Mouse (Mus musculus) C2C12 (cell line): Measurements from ENCODE around the gene Ccdc71. TPM values are rescaled to one million over a fixed set of nuclear protein-coding genes. Genes with fewer than 3 reads are reported as not detected.

Source experiments
- H3K27me3 ChIP-seq: one replicate; pipeline ENCODE4 v1.6.1; 2011; ENCODE audit not compliant: control insufficient read depth, insufficient read depth, insufficient read length
- H3K36me3 ChIP-seq: one replicate; pipeline ENCODE4 v1.6.1; 2011; ENCODE audit not compliant: control insufficient read depth, insufficient read depth
- H3K4me3 ChIP-seq: one replicate; pipeline ENCODE4 v1.5.1; 2011; ENCODE audit warnings: mild to moderate bottlenecking, control low read depth; ENCODE audit not compliant: poor library complexity, insufficient read depth, severe bottlenecking
- H3K79me2 ChIP-seq: one replicate; pipeline ENCODE4 v1.6.1; 2011; ENCODE audit not compliant: control insufficient read depth, insufficient read depth
- H3K79me3 ChIP-seq: one replicate; pipeline ENCODE4 v1.6.1; 2011; ENCODE audit warnings: low read depth, control low read depth
- H3ac ChIP-seq: one replicate; pipeline ENCODE3; 2011; ENCODE audit warnings: low read depth; ENCODE audit not compliant: control insufficient read depth, insufficient read length
- CEBPB ChIP-seq: IDR thresholded peaks from one replicate; pipeline ENCODE4 v1.6.1; 2011; ENCODE audit warnings: low read depth, mild to moderate bottlenecking, control low read depth, moderate library complexity
- CTCF ChIP-seq: IDR thresholded peaks from one replicate; pipeline ENCODE4 v1.5.1; 2011; ENCODE audit not compliant: control insufficient read depth, insufficient read depth, insufficient read length
- FOSL1 ChIP-seq: IDR thresholded peaks from one replicate; pipeline ENCODE4 v1.8.0; 2011; ENCODE audit warnings: mild to moderate bottlenecking, low read length; ENCODE audit not compliant: poor library complexity, insufficient read depth, severe bottlenecking
- MAX ChIP-seq: IDR thresholded peaks from one replicate; pipeline ENCODE4 v1.6.1; 2011; ENCODE audit warnings: mild to moderate bottlenecking, control low read depth
- MYOD1 ChIP-seq: IDR thresholded peaks from one replicate; pipeline ENCODE4 v1.6.1; 2011; ENCODE audit warnings: low read depth; ENCODE audit not compliant: control insufficient read depth, insufficient read length
- MYOG ChIP-seq: IDR thresholded peaks from one replicate; pipeline ENCODE4 v1.6.1; 2011; ENCODE audit not compliant: control insufficient read depth, insufficient read length; ENCODE audit errors: extremely low read depth
- USF1 ChIP-seq: IDR thresholded peaks from one replicate; pipeline ENCODE4 v1.6.1; 2011; ENCODE audit warnings: low read depth, mild to moderate bottlenecking, control low read depth, moderate library complexity
- polyA plus RNA-seq: library from polyadenylated mRNA; unstranded; fragments of >200 nt; fragmentation: generic; extraction: Trizol; gene quantifications from one replicate; pipeline ENCODE4 v1.2.1, GENCODE M21; 2012; ENCODE audit warnings: missing spikeins

Ccdc71 gene
- polyA plus RNA-seq, 1 experiment = 35.2 TPM

DNA sequence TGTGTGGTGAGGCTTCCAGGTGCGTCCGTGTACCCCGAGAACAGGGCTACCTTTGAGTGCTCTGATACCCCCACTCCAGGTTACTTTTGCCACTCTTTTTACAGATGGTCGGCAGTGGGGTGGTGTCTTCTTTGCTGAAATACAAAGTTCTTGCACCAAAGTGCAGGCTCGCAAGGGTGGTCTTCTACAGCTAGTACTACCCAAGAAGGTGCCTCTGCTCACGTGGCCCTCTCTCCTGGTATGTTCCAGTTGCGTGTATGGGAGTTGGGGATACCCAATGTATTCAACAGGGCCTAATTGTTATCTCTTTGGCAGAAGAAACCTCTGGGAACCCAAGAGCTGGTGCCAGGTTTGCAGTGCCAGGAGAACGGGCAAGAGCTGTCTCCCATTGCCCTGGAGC, 32.9 kb downstream of the Ccdc71 start:
- Histone ChIP-seq H3K79me2 (peaks cover 32% of the 10 kb centered on the region), H3ac (no peak overlapping the region), H3K36me3 (peaks cover 66% of the 10 kb centered on the region), H3K4me3 (no peak overlapping the region), H3K27me3 (no peaks in the 10 kb centered on the region), H3K79me3 (peaks cover 17% of the 10 kb centered on the region)
- TF ChIP-seq MAX = no peak
- TF ChIP-seq FOSL1 = no peak
- TF ChIP-seq MYOG = no peak
- TF ChIP-seq USF1 = no peak

DNA sequence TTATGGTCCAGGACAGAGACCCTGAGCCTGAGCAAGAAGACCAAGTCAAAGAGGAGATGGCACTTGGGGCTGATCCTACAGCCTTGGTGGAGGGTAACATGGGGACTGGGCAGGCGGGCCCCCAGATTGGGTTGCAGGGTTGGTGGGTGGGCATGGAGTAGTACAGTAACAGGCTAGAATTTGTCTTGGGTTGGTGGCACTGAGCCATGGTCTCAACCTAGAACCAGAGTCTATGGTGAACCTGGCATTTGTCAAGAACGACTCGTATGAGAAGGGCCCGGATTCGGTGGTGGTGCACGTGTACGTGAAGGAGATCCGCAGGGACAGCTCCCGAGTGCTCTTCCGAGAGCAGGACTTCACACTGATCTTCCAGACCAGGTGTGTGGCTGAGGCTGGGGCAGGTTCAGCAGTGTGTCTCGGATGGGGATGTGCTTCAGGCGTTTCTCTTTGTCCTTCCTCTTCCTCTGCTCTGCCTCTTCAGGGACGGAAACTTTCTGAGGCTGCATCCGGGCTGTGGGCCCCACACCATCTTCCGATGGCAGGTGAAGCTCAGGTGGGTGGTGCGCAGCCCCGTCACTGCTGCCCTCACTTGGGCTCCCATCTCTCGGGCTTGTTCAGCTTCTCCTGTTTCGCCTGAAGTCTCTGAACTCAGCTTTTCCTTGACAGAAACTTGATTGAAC, 34.0 kb downstream of the Ccdc71 start:
- Histone ChIP-seq H3K79me2 (peaks cover 32% of the 10 kb centered on the region), H3K27me3 (no peaks in the 10 kb centered on the region), H3K36me3 (peaks cover 70% of the 10 kb centered on the region), H3K4me3 (no peak overlapping the region), H3K79me3 (peaks cover 17% of the 10 kb centered on the region), H3ac (no peak overlapping the region)
- TF ChIP-seq FOSL1 (no peak), CEBPB (no peak), MYOG (no peak), MAX (no peak)

DNA sequence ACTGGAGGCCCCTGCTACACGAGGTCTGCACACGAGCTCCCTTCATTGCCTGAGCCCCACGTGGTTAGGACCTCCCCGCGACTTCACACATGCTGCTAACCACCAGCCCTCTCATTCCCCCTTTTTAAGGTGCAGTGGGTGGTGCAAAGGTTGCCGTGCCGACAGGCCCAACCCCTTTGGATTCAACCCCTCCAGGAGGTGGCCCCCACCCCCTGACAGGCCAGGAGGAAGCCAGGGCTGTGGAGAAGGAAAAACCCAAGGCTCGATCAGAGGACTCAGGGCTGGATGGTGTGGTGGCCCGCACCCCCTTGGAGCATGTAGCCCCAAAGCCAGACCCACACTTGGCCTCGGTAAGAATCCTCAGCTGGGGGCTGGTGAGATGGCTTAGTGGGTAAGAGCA, 34.6 kb downstream of the Ccdc71 start:
- H3K79me2 ChIP-seq = peaks cover 32% of the 10 kb centered on the region
- TF ChIP-seq MYOD1 = no peak
- TF ChIP-seq CTCF = no peak
- no peak for TF ChIP-seq FOSL1
- no peak overlapping the region for H3ac ChIP-seq
- H3K36me3 ChIP-seq = peaks cover 70% of the 10 kb centered on the region
- H3K4me3 ChIP-seq = no peak overlapping the region
- no peaks in the 10 kb centered on the region for H3K27me3 ChIP-seq
- peaks cover 17% of the 10 kb centered on the region for H3K79me3 ChIP-seq

GRCm38 (mm10) chr9:108499231-108499630, 38.9 kb downstream of the Ccdc71 start:
- no peaks in the 10 kb centered on the region for H3K79me2 ChIP-seq
- TF ChIP-seq MAX (no peak), USF1 (no peak), CEBPB (no peak), MYOG (no peak), FOSL1 (no peak), MYOD1 (no peak), CTCF (no peak)
- no peaks in the 10 kb centered on the region for H3K79me3 ChIP-seq
- H3K27me3 ChIP-seq = no peaks in the 10 kb centered on the region
- H3ac ChIP-seq = no peak overlapping the region
- H3K4me3 ChIP-seq = no peak overlapping the region
- H3K36me3 ChIP-seq = peaks cover 70% of the 10 kb centered on the region

DNA sequence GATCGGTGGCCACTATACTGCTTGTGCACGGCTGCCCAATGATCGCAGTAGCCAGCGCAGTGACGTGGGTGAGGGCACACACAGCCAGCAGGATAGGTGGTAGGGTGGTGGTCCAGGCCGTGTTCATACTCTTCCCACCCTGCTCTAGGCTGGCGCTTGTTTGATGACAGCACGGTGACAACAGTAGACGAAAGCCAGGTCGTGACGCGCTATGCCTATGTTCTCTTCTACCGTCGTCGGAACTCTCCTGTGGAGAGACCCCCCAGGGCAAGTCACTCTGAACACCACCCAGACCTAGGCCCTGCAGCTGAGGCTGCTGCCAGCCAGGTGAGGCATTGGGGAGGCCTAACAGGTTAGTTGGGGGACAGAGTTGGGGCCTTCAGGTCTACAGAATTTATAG, 39.6 kb downstream of the Ccdc71 start:
- Histone ChIP-seq H3K4me3 (no peak overlapping the region), H3K36me3 (peaks cover 64% of the 10 kb centered on the region), H3K79me2 (no peaks in the 10 kb centered on the region), H3K27me3 (no peaks in the 10 kb centered on the region), H3ac (no peak overlapping the region), H3K79me3 (no peaks in the 10 kb centered on the region)
- no peak for TF ChIP-seq MYOG
- no peak for TF ChIP-seq MAX
- TF ChIP-seq USF1 = no peak
- no peak for TF ChIP-seq FOSL1
- TF ChIP-seq CEBPB = no peak
- no peak for TF ChIP-seq MYOD1
- no peak for TF ChIP-seq CTCF

DNA sequence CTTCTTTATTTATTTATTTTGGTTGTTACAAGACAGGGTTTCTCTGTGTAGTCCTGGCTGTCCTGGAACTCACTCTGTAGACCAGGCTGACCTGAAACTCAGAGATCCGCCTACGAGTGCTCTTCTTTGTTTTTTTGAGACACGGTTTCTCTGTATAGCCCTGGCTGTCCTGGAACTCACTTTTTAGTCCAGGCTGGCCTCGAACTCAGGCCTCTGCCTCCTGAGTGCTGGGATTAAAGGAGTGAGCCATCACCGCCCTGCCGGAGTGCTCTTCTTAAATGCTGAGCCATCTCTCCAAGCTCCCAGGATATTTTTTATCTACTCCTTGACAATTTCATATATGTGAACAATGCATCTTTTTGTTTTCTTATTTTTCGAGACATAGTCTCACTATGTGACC, 46.6 kb downstream of the Ccdc71 start:
- Histone ChIP-seq H3K79me2 (peaks cover 20% of the 10 kb centered on the region), H3K4me3 (no peak overlapping the region), H3K36me3 (peaks cover 25% of the 10 kb centered on the region), H3ac (no peak overlapping the region), H3K79me3 (peaks cover 15% of the 10 kb centered on the region), H3K27me3 (no peaks in the 10 kb centered on the region)
- TF ChIP-seq MYOD1 (no peak), MYOG (no peak), FOSL1 (no peak), CTCF (no peak), USF1 (no peak), CEBPB (no peak), MAX (no peak)
